Mouse (Mus musculus): Measurements from ENCODE around the gene Actr1a. TPM values are rescaled to one million over a fixed set of nuclear protein-coding genes. Genes with fewer than 3 reads are reported as not detected.

Actr1a gene
- polyA plus RNA-seq (2015; fragmentation: Nextera tagmentation; extraction: Ambion mirVana) = 149 and 153 TPM in 2 replicates

DNA sequence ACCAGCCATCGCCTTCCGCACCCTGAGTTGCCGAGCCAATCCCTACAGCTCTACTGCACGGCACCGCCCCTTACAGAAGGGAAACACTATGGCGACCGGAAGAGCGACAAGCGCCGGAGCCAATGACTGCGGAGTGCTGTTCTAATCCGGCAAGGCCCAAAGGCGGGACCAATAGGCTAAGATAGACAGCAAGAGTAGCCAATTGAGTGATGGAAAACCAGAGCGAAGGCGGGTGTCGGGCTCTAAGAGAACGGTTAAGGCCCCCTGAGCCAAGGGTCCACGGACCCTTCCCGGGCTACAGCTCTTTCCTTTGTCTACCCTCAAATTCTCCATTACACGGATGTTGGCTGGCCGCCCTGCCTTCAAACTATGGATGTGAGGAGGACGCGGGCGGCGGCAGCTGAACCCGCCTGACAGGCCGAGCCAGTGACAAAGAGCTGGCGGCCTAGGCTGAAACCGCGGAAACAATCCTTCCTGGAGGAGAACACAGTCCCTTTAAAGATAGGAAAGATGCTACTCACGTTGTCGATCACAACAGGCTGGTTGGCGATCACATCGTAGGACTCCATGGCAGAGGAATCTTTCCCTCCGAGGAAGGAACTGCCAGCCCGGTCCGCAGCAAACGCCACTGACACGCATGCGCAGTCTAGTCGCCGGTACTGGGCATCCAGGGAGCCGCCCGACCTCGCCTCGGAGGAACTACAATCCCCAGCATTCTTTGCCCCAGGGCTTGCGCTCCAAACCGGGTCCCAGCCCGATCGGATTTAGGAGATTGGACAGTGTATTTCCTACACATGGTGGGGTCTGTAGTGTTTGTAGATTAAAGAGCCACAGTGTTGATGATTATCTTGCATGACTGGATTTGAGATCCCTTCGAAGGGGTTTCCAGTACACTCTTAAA, at the start of gene Actr1a:
Gene Actr1a (minus strand): TSS at position 640 of the 901 bp plus-strand sequence.
- Histone ChIP-seq H3K27ac (replicated peaks) (peak within 1 kb of the TSS; percentile 84), H3K4me3 (replicated peaks) (peak within 1 kb of the TSS; percentile 98), H3K4me2 (replicated peaks) (peak within 1 kb of the TSS; percentile 78), H3K9me3 (replicated peaks) (no peaks in the 10 kb centered on the region), H3K27me3 (no peaks in the 10 kb centered on the region), H3K4me1 (peaks cover 63% of the 10 kb centered on the region), H3K9ac (peak within 1 kb of the TSS; percentile 62), H3K36me3 (peaks cover 4% of the 10 kb centered on the region; the same call in 1 of the 2 replicates)
- WGBS = under 1% methylated on average over 51 of the region's 51 CpGs
- peak; percentile 92 for ATAC-seq (ENCODE audit: insufficient number of reproducible peaks, low FRiP score, low TSS enrichment, low read depth)

GRCm38 (mm10) chr19:46444209-46444608, 48.7 kb upstream of the Actr1a start:
- H3K4me1 ChIP-seq = peaks cover 36% of the 10 kb centered on the region
- no peaks in the 10 kb centered on the region for H3K36me3 ChIP-seq
- peak; percentile 73 for ATAC-seq (ENCODE audit: insufficient number of reproducible peaks, low FRiP score, low TSS enrichment, low read depth)
- no peak overlapping the region for H3K4me2 ChIP-seq (replicated peaks)
- no peak overlapping the region for H3K4me3 ChIP-seq (replicated peaks)
- 4% methylated on average over 6 of the region's 6 CpGs for WGBS
- H3K27ac ChIP-seq (replicated peaks) = peak overlapping the region; percentile 65
- no peaks in the 10 kb centered on the region for H3K9me3 ChIP-seq (replicated peaks)
- no peak overlapping the region for H3K9ac ChIP-seq
- H3K27me3 ChIP-seq = no peaks in the 10 kb centered on the region

DNA sequence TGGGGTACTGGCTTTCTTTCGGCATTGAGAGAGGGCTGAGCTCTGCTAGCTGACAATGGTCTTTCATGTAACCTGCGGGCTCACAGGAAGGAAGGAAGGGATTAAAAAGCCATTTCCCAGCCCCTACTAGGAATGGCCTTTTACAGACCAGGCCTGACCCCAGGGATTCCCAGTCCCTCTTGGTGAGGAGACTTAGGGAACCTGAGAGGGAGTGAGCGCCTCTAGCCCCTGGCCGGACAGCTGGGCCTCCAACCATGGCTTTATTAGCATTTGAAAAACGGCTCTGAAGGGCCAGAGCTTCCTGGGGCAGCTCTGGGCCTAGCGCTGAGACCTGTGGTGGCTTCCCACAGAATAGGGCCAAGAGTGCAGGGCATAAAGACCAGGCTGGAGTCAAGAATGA, 48.0 kb upstream of the Actr1a start:
- no peak overlapping the region for H3K4me2 ChIP-seq (replicated peaks)
- H3K9me3 ChIP-seq (replicated peaks) = no peaks in the 10 kb centered on the region
- H3K36me3 ChIP-seq = no peaks in the 10 kb centered on the region
- peak overlapping the region; percentile 65 for H3K27ac ChIP-seq (replicated peaks)
- H3K4me3 ChIP-seq (replicated peaks) = no peak overlapping the region
- H3K27me3 ChIP-seq = no peaks in the 10 kb centered on the region
- H3K4me1 ChIP-seq = peaks cover 30% of the 10 kb centered on the region
- no peak for ATAC-seq (ENCODE audit: insufficient number of reproducible peaks, low FRiP score, low TSS enrichment, low read depth)
- no peak overlapping the region for H3K9ac ChIP-seq
- WGBS = 36% methylated on average over 6 of the region's 6 CpGs

GRCm38 (mm10) chr19:46435492-46435891, 39.9 kb upstream of the Actr1a start:
- WGBS = 9% methylated on average over 7 of the region's 7 CpGs
- peaks cover 34% of the 10 kb centered on the region for H3K4me1 ChIP-seq
- ATAC-seq (ENCODE audit: insufficient number of reproducible peaks, low FRiP score, low TSS enrichment, low read depth) = no peak
- H3K36me3 ChIP-seq = no peaks in the 10 kb centered on the region
- no peaks in the 10 kb centered on the region for H3K27me3 ChIP-seq
- H3K4me2 ChIP-seq (replicated peaks) = no peak overlapping the region
- H3K4me3 ChIP-seq (replicated peaks) = no peak overlapping the region
- no peaks in the 10 kb centered on the region for H3K9me3 ChIP-seq (replicated peaks)
- 0 out of 2 replicates have a peak overlapping the region, but pooled peaks have one; percentile 19 for H3K27ac ChIP-seq (replicated peaks)
- H3K9ac ChIP-seq = no peak overlapping the region

- 45% methylated on average over 9 of the region's 9 CpGs for WGBS
- peak overlapping the region; percentile 75 for H3K27ac ChIP-seq (replicated peaks)
Measured at GRCm38 (mm10) chr19:46434591-46434990, 39.0 kb upstream of the Actr1a start.

GRCm38 (mm10) chr19:46434148-46434547, 38.6 kb upstream of the Actr1a start:
- WGBS = 53% methylated on average over 9 of the region's 9 CpGs
- no peaks in the 10 kb centered on the region for H3K27me3 ChIP-seq
- no peak overlapping the region for H3K4me2 ChIP-seq (replicated peaks)
- no peaks in the 10 kb centered on the region for H3K36me3 ChIP-seq
- ATAC-seq (ENCODE audit: insufficient number of reproducible peaks, low FRiP score, low TSS enrichment, low read depth) = no peak
- H3K27ac ChIP-seq (replicated peaks) = peak overlapping the region; percentile 75
- no peaks in the 10 kb centered on the region for H3K9me3 ChIP-seq (replicated peaks)
- peaks cover 34% of the 10 kb centered on the region for H3K4me1 ChIP-seq
- H3K4me3 ChIP-seq (replicated peaks) = no peak overlapping the region
- H3K9ac ChIP-seq = no peak overlapping the region

More at GRCm38 (mm10) chr19:46434591-46434990, 39.0 kb upstream of the Actr1a start:
- no peak for ATAC-seq (ENCODE audit: insufficient number of reproducible peaks, low FRiP score, low TSS enrichment, low read depth)
- Histone ChIP-seq H3K27me3 (no peaks in the 10 kb centered on the region), H3K4me3 (replicated peaks) (no peak overlapping the region), H3K4me2 (replicated peaks) (no peak overlapping the region), H3K9ac (no peak overlapping the region), H3K36me3 (no peaks in the 10 kb centered on the region), H3K9me3 (replicated peaks) (no peaks in the 10 kb centered on the region), H3K4me1 (peaks cover 34% of the 10 kb centered on the region)

DNA sequence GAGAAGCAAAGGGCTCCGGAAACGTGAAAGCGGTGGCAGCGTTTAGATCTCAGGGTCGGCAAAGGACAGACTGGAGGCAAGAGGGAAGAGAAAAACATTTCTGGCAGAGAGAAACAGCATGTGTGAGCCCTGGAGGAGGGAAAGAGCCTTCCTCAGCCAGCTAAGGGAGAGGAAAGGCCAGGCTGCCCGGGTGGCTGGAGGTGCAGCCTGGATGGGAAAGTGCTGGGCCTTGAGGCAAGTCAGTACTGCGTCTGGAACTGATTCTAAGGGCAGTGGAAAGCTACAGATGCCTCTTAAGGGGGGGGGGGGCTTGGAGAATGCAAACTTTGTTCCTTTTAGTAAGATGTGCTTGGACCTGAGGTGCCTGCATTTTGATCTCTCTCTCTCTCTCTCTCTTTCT, 38.2 kb upstream of the Actr1a start:
- ATAC-seq (ENCODE audit: insufficient number of reproducible peaks, low FRiP score, low TSS enrichment, low read depth) = no peak
- Histone ChIP-seq H3K36me3 (no peaks in the 10 kb centered on the region), H3K27me3 (no peaks in the 10 kb centered on the region), H3K4me2 (replicated peaks) (no peak overlapping the region), H3K4me3 (replicated peaks) (no peak overlapping the region), H3K27ac (replicated peaks) (peak overlapping the region; percentile 75), H3K9ac (no peak overlapping the region), H3K4me1 (peaks cover 34% of the 10 kb centered on the region), H3K9me3 (replicated peaks) (no peaks in the 10 kb centered on the region)
- WGBS = 32% methylated on average over 7 of the region's 7 CpGs

- ATAC-seq (ENCODE audit: insufficient number of reproducible peaks, low FRiP score, low TSS enrichment, low read depth) = no peak
- H3K4me2 ChIP-seq (replicated peaks) = no peak overlapping the region
- no peak overlapping the region for H3K27ac ChIP-seq (replicated peaks)
- peaks cover 22% of the 10 kb centered on the region for H3K4me1 ChIP-seq
- peaks cover 4% of the 10 kb centered on the region; the same call in 1 of the 2 replicates for H3K36me3 ChIP-seq
- H3K4me3 ChIP-seq (replicated peaks) = no peak overlapping the region
- no peaks in the 10 kb centered on the region for H3K9me3 ChIP-seq (replicated peaks)
- H3K9ac ChIP-seq = no peak overlapping the region
- H3K27me3 ChIP-seq = no peaks in the 10 kb centered on the region
Measured at GRCm38 (mm10) chr19:46429250-46429649, 33.7 kb upstream of the Actr1a start.

DNA sequence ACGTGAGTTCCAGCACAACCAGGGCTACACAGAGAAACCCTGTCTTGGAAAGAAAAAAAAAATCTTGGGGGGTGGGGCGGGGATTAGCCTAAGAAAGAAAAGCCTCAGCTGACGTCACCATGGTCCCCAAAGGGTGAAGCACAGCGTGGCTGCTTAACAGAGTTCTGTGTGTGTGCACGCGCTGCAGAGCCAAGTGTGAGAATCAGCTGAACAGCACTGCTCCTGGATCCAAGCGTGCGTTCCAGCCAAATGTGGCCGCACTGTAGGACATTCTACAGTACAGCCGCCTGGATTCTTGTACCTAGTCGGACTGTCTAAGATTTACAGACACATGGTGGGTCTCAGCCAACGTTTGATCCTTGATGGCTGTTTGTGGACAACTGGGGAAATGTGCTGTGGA, 30.9 kb upstream of the Actr1a start:
- H3K4me1 ChIP-seq = peaks cover 31% of the 10 kb centered on the region
- H3K9me3 ChIP-seq (replicated peaks) = no peaks in the 10 kb centered on the region
- H3K4me2 ChIP-seq (replicated peaks) = no peak overlapping the region
- no peaks in the 10 kb centered on the region for H3K27me3 ChIP-seq
- 77% methylated on average over 12 of the region's 12 CpGs for WGBS
- no peak for ATAC-seq (ENCODE audit: insufficient number of reproducible peaks, low FRiP score, low TSS enrichment, low read depth)
- H3K36me3 ChIP-seq = peaks cover 4% of the 10 kb centered on the region; the same call in 1 of the 2 replicates
- no peak overlapping the region for H3K4me3 ChIP-seq (replicated peaks)
- no peak overlapping the region for H3K9ac ChIP-seq
- H3K27ac ChIP-seq (replicated peaks) = no peak overlapping the region

DNA sequence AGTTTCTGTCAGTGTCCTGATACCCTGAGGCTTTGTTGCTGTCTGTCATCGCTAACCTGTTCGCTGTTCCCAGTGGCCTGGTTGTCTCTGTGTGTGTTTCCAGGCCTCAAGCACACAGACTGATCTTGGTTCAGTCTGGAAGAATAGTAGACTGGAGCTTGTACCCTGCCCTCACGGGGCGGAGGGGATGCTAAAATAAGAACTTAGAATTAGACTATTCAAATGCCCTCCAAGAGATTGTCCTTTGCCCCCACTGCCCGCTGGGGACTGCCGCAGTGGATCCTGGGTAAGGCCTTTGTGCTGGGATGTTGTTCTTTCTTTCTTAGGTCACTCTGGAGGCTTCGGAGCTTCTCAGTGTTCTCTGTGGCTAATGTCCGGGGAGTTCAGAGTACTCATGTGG, 29.7 kb upstream of the Actr1a start:
- Histone ChIP-seq H3K4me3 (replicated peaks) (no peak overlapping the region), H3K27me3 (no peaks in the 10 kb centered on the region), H3K36me3 (peaks cover 4% of the 10 kb centered on the region; the same call in 1 of the 2 replicates), H3K4me2 (replicated peaks) (no peak overlapping the region), H3K9ac (no peak overlapping the region), H3K4me1 (peaks cover 38% of the 10 kb centered on the region), H3K9me3 (replicated peaks) (no peaks in the 10 kb centered on the region), H3K27ac (replicated peaks) (no peak overlapping the region)
- 86% methylated on average over 8 of the region's 8 CpGs for WGBS
- no peak for ATAC-seq (ENCODE audit: insufficient number of reproducible peaks, low FRiP score, low TSS enrichment, low read depth)

DNA sequence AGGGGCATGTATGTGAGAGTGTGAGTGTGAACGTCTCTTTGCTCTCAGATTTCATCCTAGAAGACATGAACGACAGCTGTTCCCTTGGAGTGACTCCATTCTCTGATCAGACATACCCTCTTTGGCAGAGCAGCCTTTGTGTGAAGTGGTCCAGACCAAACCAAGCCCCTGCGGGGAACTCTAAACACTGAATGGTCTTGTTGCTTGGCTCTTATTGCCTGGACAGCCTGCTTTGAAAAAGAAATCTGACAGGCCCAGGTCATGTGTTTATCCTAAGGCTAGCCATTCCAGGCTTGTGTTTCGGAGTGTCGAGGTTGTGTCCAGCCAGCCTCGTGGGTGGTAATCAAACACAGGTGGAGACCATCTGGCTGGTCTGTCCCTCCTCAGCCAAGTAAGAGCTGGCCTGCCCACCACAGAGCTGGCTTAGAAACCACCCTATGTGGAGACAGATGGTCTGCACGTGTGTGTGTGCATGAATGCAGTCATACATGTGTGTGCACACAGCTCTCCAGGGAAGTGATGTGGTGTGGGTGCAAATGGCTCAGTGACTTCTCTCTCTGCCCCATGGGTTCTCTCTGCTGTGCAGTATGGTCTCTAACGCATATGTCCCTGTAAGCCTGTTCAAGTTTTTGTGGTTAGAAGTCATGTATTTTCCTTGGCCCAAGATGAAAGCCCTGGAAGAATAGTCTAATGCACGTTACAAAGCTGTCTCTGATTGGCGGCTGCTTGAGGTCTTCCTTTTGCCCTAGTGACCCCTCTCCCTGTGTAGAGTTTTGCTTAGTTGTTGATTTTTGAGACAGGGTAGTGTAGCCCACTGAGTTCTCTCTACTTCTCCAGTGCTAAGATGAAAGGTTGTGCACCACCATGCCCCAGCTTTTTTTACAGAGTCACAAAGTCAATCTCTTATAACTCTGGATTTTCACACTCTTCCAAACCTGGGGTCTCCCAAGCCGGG, 27.1 kb upstream of the Actr1a start:
- 24% methylated on average over 11 of the region's 11 CpGs for WGBS
- Histone ChIP-seq H3K27me3 (no peaks in the 10 kb centered on the region), H3K9ac (no peak overlapping the region), H3K4me1 (peaks cover 47% of the 10 kb centered on the region), H3K9me3 (replicated peaks) (no peaks in the 10 kb centered on the region), H3K4me2 (replicated peaks) (0 out of 2 replicates have a peak overlapping the region, but pooled peaks have one; percentile 8), H3K4me3 (replicated peaks) (no peak overlapping the region), H3K36me3 (peaks cover 4% of the 10 kb centered on the region; the same call in 1 of the 2 replicates), H3K27ac (replicated peaks) (peak overlapping the region; percentile 77)
- ATAC-seq (ENCODE audit: insufficient number of reproducible peaks, low FRiP score, low TSS enrichment, low read depth) = peak; percentile 87

Data from embryonic facial prominence, embryonic 15.5 days (tissue).